Mouse (Mus musculus): Measurements from ENCODE around the gene Fam114a2. TPM values are rescaled to one million over a fixed set of nuclear protein-coding genes. Genes with fewer than 3 reads are reported as not detected.

Fam114a2 gene
- polyA plus RNA-seq, 1 experiment: 40.2 TPM

DNA sequence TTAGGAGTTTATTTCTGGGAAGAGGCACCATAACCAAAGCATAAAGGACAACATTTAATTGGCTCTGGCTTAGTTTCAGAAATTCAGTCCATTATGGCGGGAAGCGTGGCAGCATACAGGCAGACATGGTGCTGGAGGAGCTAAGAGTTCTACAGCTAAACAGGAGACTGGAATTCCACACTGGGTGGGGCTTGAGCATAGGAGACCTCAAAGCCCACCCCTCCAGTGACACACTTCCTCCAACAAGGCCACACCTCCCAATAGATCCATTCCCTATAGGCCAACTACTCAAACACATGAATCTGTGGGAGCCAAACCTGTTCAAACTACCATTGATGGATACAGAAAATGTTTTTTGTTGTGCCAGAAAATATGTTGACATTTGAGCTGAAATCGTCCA is 2.8 kb upstream of the Fam114a2 start:
- no peak for TF ChIP-seq CTCF (IDR thresholded peaks at IDR 0.05; ENCODE audit: borderline replicate concordance, insufficient read depth, low read length)
- TF ChIP-seq POLR2A (IDR thresholded peaks at IDR 0.05; ENCODE audit: low read depth, low read length): no peak
- H3K4me1 ChIP-seq (ENCODE audit: control insufficient read depth, insufficient read depth, low read length): peaks cover 7% of the 10 kb centered on the region
- H3K27ac ChIP-seq (ENCODE audit: insufficient read depth, low read length): no peak overlapping the region
- H3K4me3 ChIP-seq (ENCODE audit: insufficient read depth, low read length): no peak overlapping the region

GRCm38 (mm10) chr11:57519304-57519703 is 887 bp upstream of the Fam114a2 start:
- Histone ChIP-seq H3K4me3 (ENCODE audit: insufficient read depth, low read length) (peak overlapping the region; percentile 66), H3K27ac (ENCODE audit: insufficient read depth, low read length) (no peak overlapping the region), H3K4me1 (ENCODE audit: control insufficient read depth, insufficient read depth, low read length) (peaks cover 7% of the 10 kb centered on the region)
- TF ChIP-seq POLR2A (IDR thresholded peaks at IDR 0.05; ENCODE audit: low read depth, low read length): no peak
- TF ChIP-seq CTCF (IDR thresholded peaks at IDR 0.05; ENCODE audit: borderline replicate concordance, insufficient read depth, low read length): no peak

GRCm38 (mm10) chr11:57518751-57519148 is 333 bp upstream of the Fam114a2 start:
- peaks cover 7% of the 10 kb centered on the region for H3K4me1 ChIP-seq (ENCODE audit: control insufficient read depth, insufficient read depth, low read length)
- TF ChIP-seq CTCF (IDR thresholded peaks at IDR 0.05; ENCODE audit: borderline replicate concordance, insufficient read depth, low read length) (no peak), POLR2A (IDR thresholded peaks at IDR 0.05; ENCODE audit: low read depth, low read length) (no peak)
- H3K4me3 ChIP-seq (ENCODE audit: insufficient read depth, low read length): peak overlapping the region; percentile 66
- no peak overlapping the region for H3K27ac ChIP-seq (ENCODE audit: insufficient read depth, low read length)

- H3K27ac ChIP-seq (ENCODE audit: insufficient read depth, low read length): no peak overlapping the region
- no peak overlapping the region for H3K4me3 ChIP-seq (ENCODE audit: insufficient read depth, low read length)
- TF ChIP-seq CTCF (IDR thresholded peaks at IDR 0.05; ENCODE audit: borderline replicate concordance, insufficient read depth, low read length) (no peak), POLR2A (IDR thresholded peaks at IDR 0.05; ENCODE audit: low read depth, low read length) (no peak)
- H3K4me1 ChIP-seq (ENCODE audit: control insufficient read depth, insufficient read depth, low read length): peaks cover 7% of the 10 kb centered on the region
Measured at GRCm38 (mm10) chr11:57516946-57517441, 1.4 kb downstream of the Fam114a2 start.

- Histone ChIP-seq H3K27ac (ENCODE audit: insufficient read depth, low read length) (no peak overlapping the region), H3K4me1 (ENCODE audit: control insufficient read depth, insufficient read depth, low read length) (peaks cover 7% of the 10 kb centered on the region)
- no peak for TF ChIP-seq POLR2A (IDR thresholded peaks at IDR 0.05; ENCODE audit: low read depth, low read length)
- no peak for TF ChIP-seq CTCF (IDR thresholded peaks at IDR 0.05; ENCODE audit: borderline replicate concordance, insufficient read depth, low read length)
Measured at GRCm38 (mm10) chr11:57515218-57515617, 3.2 kb downstream of the Fam114a2 start.

DNA sequence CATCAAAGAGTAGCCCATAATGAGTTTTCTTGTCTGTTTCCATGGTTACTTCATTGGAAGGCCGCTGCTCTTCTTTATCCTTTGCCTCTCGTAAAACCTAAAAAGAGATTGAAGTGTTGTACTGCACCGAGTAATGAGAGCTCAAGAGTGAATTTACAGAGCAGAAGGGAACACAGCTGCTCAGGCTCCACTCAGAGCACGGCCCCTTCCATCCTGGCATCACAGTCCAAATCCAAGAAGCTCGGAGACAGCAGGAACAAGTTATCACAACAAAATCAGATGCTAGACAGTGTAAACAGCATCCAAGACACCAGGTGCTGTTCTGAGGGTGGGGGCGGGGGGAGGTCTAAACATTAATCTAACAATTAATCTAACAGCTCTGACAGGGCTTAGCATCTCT is 11.5 kb downstream of the Fam114a2 start:
- H3K27ac ChIP-seq (ENCODE audit: insufficient read depth, low read length): no peak overlapping the region
- TF ChIP-seq POLR2A (IDR thresholded peaks at IDR 0.05; ENCODE audit: low read depth, low read length) (no peak), CTCF (IDR thresholded peaks at IDR 0.05; ENCODE audit: borderline replicate concordance, insufficient read depth, low read length) (no peak)
- no peak overlapping the region for H3K4me3 ChIP-seq (ENCODE audit: insufficient read depth, low read length)
- H3K4me1 ChIP-seq (ENCODE audit: control insufficient read depth, insufficient read depth, low read length): no peaks in the 10 kb centered on the region

More at GRCm38 (mm10) chr11:57515218-57515617, 3.2 kb downstream of the Fam114a2 start:
- H3K4me3 ChIP-seq (ENCODE audit: insufficient read depth, low read length): no peak overlapping the region

- TF ChIP-seq POLR2A (IDR thresholded peaks at IDR 0.05; ENCODE audit: low read depth, low read length) (no peak), CTCF (IDR thresholded peaks at IDR 0.05; ENCODE audit: borderline replicate concordance, insufficient read depth, low read length) (no peak)
- H3K4me3 ChIP-seq (ENCODE audit: insufficient read depth, low read length): no peak overlapping the region
- no peaks in the 10 kb centered on the region for H3K4me1 ChIP-seq (ENCODE audit: control insufficient read depth, insufficient read depth, low read length)
- no peak overlapping the region for H3K27ac ChIP-seq (ENCODE audit: insufficient read depth, low read length)
Measured at GRCm38 (mm10) chr11:57503155-57503554, 15.3 kb downstream of the Fam114a2 start.

GRCm38 (mm10) chr11:57498215-57498614 is 20.2 kb downstream of the Fam114a2 start:
- TF ChIP-seq CTCF (IDR thresholded peaks at IDR 0.05; ENCODE audit: borderline replicate concordance, insufficient read depth, low read length): no peak
- no peak for TF ChIP-seq POLR2A (IDR thresholded peaks at IDR 0.05; ENCODE audit: low read depth, low read length)
- H3K27ac ChIP-seq (ENCODE audit: insufficient read depth, low read length): no peak overlapping the region
- no peaks in the 10 kb centered on the region for H3K4me1 ChIP-seq (ENCODE audit: control insufficient read depth, insufficient read depth, low read length)
- H3K4me3 ChIP-seq (ENCODE audit: insufficient read depth, low read length): no peak overlapping the region

DNA sequence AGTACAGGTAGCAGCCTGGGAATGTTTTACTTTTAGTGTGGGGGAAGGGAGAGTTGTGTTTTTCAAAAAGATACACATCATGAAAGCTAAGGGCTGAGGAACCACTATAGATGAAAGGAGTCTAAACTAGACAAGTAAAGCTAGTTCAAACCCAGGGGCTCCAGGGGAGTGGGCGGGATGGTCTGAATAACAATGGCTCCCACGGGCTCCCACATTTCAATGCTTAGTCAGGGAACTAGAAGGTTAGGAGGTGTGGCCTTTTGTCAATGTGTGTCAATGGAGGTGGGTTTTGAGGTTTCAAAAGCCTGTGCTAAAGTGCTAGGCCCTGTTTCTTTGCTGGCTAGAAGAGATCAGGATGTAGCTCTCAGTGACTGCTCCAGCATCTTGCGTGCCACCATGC is 20.7 kb downstream of the Fam114a2 start:
- Histone ChIP-seq H3K4me1 (ENCODE audit: control insufficient read depth, insufficient read depth, low read length) (no peaks in the 10 kb centered on the region), H3K4me3 (ENCODE audit: insufficient read depth, low read length) (no peak overlapping the region), H3K27ac (ENCODE audit: insufficient read depth, low read length) (no peak overlapping the region)
- TF ChIP-seq POLR2A (IDR thresholded peaks at IDR 0.05; ENCODE audit: low read depth, low read length) (no peak), CTCF (IDR thresholded peaks at IDR 0.05; ENCODE audit: borderline replicate concordance, insufficient read depth, low read length) (no peak)

- no peak overlapping the region for H3K4me3 ChIP-seq (ENCODE audit: insufficient read depth, low read length)
- no peaks in the 10 kb centered on the region for H3K4me1 ChIP-seq (ENCODE audit: control insufficient read depth, insufficient read depth, low read length)
- H3K27ac ChIP-seq (ENCODE audit: insufficient read depth, low read length): no peak overlapping the region
- TF ChIP-seq POLR2A (IDR thresholded peaks at IDR 0.05; ENCODE audit: low read depth, low read length) (no peak), CTCF (IDR thresholded peaks at IDR 0.05; ENCODE audit: borderline replicate concordance, insufficient read depth, low read length) (no peak)
Measured at GRCm38 (mm10) chr11:57496462-57497039, 21.9 kb downstream of the Fam114a2 start.
